ENCODE assay signal across 15 mouse cellular contexts in the genomic region with DNA sequence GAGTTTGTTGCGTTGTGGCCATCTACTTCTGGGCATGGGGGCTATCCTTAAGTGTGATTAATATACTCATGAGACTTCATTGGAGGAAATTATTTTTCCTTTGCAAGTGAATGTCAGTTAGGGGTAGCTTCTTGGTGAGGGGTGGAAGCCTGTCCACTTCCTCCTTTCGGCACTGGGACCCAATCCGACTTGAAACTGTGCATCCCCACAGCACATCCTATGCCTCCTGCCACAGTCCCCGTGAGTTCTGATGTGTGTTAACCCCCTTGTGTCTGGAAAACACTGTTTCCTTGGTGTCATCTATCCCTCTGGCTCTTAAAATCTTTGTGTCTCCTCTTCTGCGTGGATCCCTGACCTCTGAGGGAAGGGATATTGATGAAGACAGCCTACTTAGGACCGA.
"Had no signal": no experiment of that assay in that cellular context is flagged by ENCODE, and none has a peak within 500 bp of the region (broad histone marks: within the 10 kb centered on the region; RNA-seq: fewer than 3 reads in every experiment).

No protein-coding gene starts in this region.

- ATAC-seq: liver, embryonic 12.5 days; midbrain, embryonic 15.5 days had no signal

- DNase-seq: kidney, adult 9 months; kidney, postnatal 25 days; layer of hippocampus, adult 9-11 months; liver; lung, adult 18-20 months; lung, postnatal 10 days; lung, postnatal 36 days; retina, postnatal 1 day; right cerebral cortex, postnatal 25 days; spleen, adult 18-20 months; thymus, adult 2 months; thymus, postnatal 14 days; thymus, postnatal 4 days had no signal
